Comparison of ENCODE assay signal across 21 mouse cellular contexts in the genomic region with DNA sequence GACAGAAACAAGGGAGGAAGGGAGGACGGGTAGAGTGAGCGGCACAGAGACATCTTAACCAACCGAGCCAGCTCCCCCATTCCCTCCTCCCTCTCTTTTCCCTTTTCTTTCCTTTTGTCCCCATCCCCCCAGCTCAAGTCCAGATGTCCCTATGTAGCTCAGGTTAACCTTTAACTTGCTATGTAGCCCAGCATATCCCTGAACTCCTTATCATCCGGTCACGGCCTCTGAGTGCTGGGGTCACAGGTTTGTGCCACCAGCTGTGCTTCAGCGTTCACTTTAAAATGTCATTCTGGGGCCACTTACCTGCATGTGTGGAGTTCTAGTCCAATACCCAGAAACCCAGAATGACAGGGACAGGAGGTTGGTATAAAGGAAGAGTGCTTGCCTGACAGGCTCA. TPM values are rescaled to one million over a fixed set of nuclear protein-coding genes. Genes with fewer than 3 reads are reported as not detected.
DNase-seq lines count a peak whose midpoint lies in the region; ATAC-seq lines count a peak whose summit lies in the region.
"Had no signal": no experiment of that assay in that cellular context is flagged by ENCODE, and none has a peak within 500 bp of the region (broad histone marks: within the 10 kb centered on the region; RNA-seq: fewer than 3 reads in every experiment).

No protein-coding gene starts in this region.

- no peaks in the 10 kb centered on the region for H3K27me3 ChIP-seq in intestine, embryonic 15.5 days (replicated peaks)
- H3K27me3 ChIP-seq in liver, embryonic 15.5 days, result no peaks in the 10 kb centered on the region
- H3K27me3 ChIP-seq: forebrain, embryonic 15.5 days; limb, embryonic 12.5 days; lung, embryonic 15.5 days had no signal

- ATAC-seq in intestine, embryonic 15.5 days, result peak; percentile 72
- peak; percentile 40; the same call in 1 of the 2 replicates for ATAC-seq in liver, embryonic 15.5 days (ENCODE audit: insufficient read depth)
- no peak for ATAC-seq in megakaryocyte progenitor cell, adult 5-6 weeks (replicated peaks; ENCODE audit: poor library complexity)
- ATAC-seq: activated CD4-positive, CD25-positive, alpha-beta regulatory T cell, adult 4 months; forebrain, embryonic 15.5 days had no signal

- no peak overlapping the region for H3K9ac ChIP-seq in intestine, embryonic 15.5 days
- no peak overlapping the region for H3K9ac ChIP-seq in liver, embryonic 15.5 days
- H3K9ac ChIP-seq: forebrain, embryonic 15.5 days; limb, embryonic 12.5 days; lung, embryonic 15.5 days had no signal

- no peak overlapping the region for H3K4me2 ChIP-seq in intestine, embryonic 15.5 days (replicated peaks)
- H3K4me2 ChIP-seq in liver, embryonic 15.5 days, result no peak overlapping the region; the same call in 1 of the 2 replicates
- H3K4me2 ChIP-seq: forebrain, embryonic 15.5 days; limb, embryonic 12.5 days; lung, embryonic 15.5 days; midbrain, embryonic 11.5 days had no signal

- DNase-seq in kidney, adult 9 months, result peak; percentile 43
- DNase-seq in kidney, postnatal 36 days, result peak; percentile 32 to 55
- no peak for DNase-seq in adrenal gland, postnatal 4 days (ENCODE audit: low spot score in 2 of 2)
- no peak for DNase-seq in heart, adult 11 months
- no peak for DNase-seq in frontal cortex, adult 2 months (ENCODE audit: extremely low spot score in 1 of 2, low spot score in 1 of 2)
- DNase-seq: adrenal gland, postnatal 10 days; cerebellum, adult 11 months; cerebellum, postnatal 14 days; embryo, embryonic 11 days; gastrocnemius, postnatal 36 days; lung, postnatal 4 days; retina, postnatal 1 day had no signal

- peaks cover 15% of the 10 kb centered on the region for H3K4me1 ChIP-seq in intestine, embryonic 15.5 days (replicated peaks)
- peaks cover 37% of the 10 kb centered on the region for H3K4me1 ChIP-seq in liver, embryonic 15.5 days (replicated peaks)
- H3K4me1 ChIP-seq: forebrain, embryonic 15.5 days had no signal

- peak overlapping the region; percentile 57 for H3K27ac ChIP-seq in intestine, embryonic 15.5 days
- H3K27ac ChIP-seq in liver, embryonic 15.5 days (replicated peaks), result peak overlapping the region; percentile 25; the same call in 1 of the 2 replicates
- H3K27ac ChIP-seq: forebrain, embryonic 15.5 days; limb, embryonic 12.5 days; lung, embryonic 15.5 days had no signal

- no peaks in the 10 kb centered on the region for H3K9me3 ChIP-seq in intestine, embryonic 15.5 days
- no peaks in the 10 kb centered on the region for H3K9me3 ChIP-seq in liver, embryonic 15.5 days (replicated peaks)
- H3K9me3 ChIP-seq: forebrain, embryonic 15.5 days; G1E; limb, embryonic 12.5 days; lung, embryonic 15.5 days had no signal

- no peak overlapping the region for H3K4me3 ChIP-seq in intestine, embryonic 15.5 days (replicated peaks)
- no peak overlapping the region for H3K4me3 ChIP-seq in liver, embryonic 15.5 days (replicated peaks)
- H3K4me3 ChIP-seq: forebrain, embryonic 15.5 days; limb, embryonic 12.5 days; lung, embryonic 15.5 days had no signal

- 56% methylated on average over 6 of the region's 6 CpGs for WGBS in intestine, embryonic 15.5 days
- 57% methylated on average over 6 of the region's 6 CpGs for WGBS in liver, embryonic 15.5 days (ENCODE audit: insufficient replicate concordance)

- no peaks in the 10 kb centered on the region for H3K36me3 ChIP-seq in intestine, embryonic 15.5 days
- no peaks in the 10 kb centered on the region for H3K36me3 ChIP-seq in liver, embryonic 15.5 days (replicated peaks)
- H3K36me3 ChIP-seq: forebrain, embryonic 15.5 days; G1E; limb, embryonic 12.5 days; lung, embryonic 15.5 days had no signal

RNA-seq across cellular contexts. Expression of gene Ppp1r15b, which starts 6.8 kb away (rescaled TPM):
- 46.7 and 46.9 TPM in 2 replicates for polyA plus RNA-seq in intestine, embryonic 15.5 days (2015; fragmentation: Nextera tagmentation; extraction: Ambion mirVana)
- polyA plus RNA-seq in liver, embryonic 15.5 days (2015; fragmentation: Nextera tagmentation; extraction: Ambion mirVana), result 39.1 and 45.5 TPM in 2 replicates
- 10 to 100 TPM; 71.6 to 75.0 TPM for total RNA-seq in adrenal gland, postnatal 4 days (2021)
- 26.3 and 27.2 TPM in 2 replicates for polyA plus RNA-seq in frontal cortex, adult 2 months (2012; rRNA removed)
- total RNA-seq in megakaryocyte progenitor cell, adult 5-6 weeks (2015), result 54.1 and 60.2 TPM in 2 replicates
- 86.1 and 90.7 TPM in 2 replicates for total RNA-seq in megakaryocyte progenitor cell, adult 5-6 weeks (2017)

RNA-seq across cellular contexts. Expression of gene Plekha6, which starts 39.9 kb away (rescaled TPM):
- polyA plus RNA-seq in intestine, embryonic 15.5 days (2015; fragmentation: Nextera tagmentation; extraction: Ambion mirVana), result 13.7 and 15.3 TPM in 2 replicates
- 2.2 and 2.5 TPM in 2 replicates for polyA plus RNA-seq in liver, embryonic 15.5 days (2015; fragmentation: Nextera tagmentation; extraction: Ambion mirVana)
- 10 to 100 TPM; 22.2 to 32.7 TPM for total RNA-seq in adrenal gland, postnatal 4 days (2021)
- 51.7 and 53.6 TPM in 2 replicates for polyA plus RNA-seq in frontal cortex, adult 2 months (2012; rRNA removed)
- total RNA-seq in megakaryocyte progenitor cell, adult 5-6 weeks (2015), result 0.42 and 1.8 TPM in 2 replicates
- 1.1 and 2.2 TPM in 2 replicates for total RNA-seq in megakaryocyte progenitor cell, adult 5-6 weeks (2017)

Comparison
In these comparisons a context has a peak if more than half of its experiments do, and no peak if none do; other contexts are left out.
1. DNase-seq: peak in kidney, adult 9 months (single experiment) and kidney, postnatal 36 days (2 of 2); none in adrenal gland, postnatal 4 days (0 of 2), heart, adult 11 months (single experiment) and frontal cortex, adult 2 months (0 of 2).